Mouse (Mus musculus) retina, postnatal 1 day (tissue): ENCODE measurements at regions not wholly inside any gene's neighbourhood (a gene's known extent, or its start where the extent isn't known, plus 50 kb on each side); places are given as distances from the start of the nearest gene placed in this dataset.

Experiments used
- DNase-seq: peaks from one replicate; pipeline ENCODE4 v3.0.0-alpha.2; 2012

DNA sequence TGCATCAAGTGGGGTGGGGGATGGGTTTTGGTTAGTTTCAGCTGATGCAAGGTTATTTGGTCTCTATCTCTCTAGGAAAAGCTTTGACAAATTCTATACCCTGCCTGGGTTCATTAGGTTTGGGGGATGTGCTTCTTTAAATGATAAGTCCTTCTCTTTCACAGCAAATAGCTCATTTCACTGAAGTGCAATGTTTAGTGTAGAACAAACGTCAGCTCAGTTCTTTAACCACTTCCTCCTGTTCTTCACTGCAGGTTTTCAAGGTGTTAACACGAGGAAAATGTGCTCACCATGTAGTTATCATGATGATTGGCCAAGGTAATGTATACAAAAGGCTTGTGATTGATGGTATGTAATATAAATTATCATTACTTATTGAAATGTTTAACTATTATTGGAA, 659.5 kb upstream of the A1bg start:
- DNase-seq = no peak

DNA sequence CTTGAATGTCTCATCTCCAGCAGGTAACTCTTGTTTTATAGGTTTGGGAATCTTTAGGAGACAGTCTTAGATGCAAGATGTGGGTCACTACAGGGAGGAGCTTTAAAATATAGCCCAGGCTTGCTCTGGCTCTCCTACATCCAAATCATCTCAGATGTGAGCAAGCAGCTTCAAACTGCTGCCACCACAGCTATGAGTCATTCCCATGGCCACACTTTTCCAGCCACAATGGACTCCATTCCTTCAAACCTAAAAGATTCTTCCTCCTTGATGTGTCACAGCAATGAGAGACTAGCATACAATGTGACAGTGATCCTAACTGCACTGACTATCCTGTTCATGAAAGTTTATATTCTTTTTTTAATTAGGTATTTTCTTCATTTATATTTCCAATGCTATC, 640.5 kb upstream of the A1bg start:
- DNase-seq = no peak

DNA sequence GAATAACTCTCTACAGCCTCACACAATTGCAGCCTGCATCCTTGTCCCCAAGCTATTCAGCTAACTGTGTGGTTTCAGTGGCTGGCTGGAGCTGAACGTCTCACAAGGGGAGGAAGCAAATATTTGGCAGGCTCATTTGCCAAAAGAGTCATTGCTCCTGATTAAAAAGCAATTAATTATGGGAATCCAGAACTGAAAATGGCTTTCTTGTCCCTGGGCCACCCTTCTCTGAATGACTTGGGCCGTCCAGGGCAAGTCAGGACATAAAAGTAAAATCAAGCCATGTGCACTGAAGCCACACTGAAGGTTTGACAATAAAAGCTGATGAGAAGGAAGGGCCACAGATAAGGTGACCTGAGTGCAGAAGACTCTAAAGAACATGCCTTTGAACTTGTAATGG, 639.4 kb upstream of the A1bg start:
- DNase-seq = no peak

DNA sequence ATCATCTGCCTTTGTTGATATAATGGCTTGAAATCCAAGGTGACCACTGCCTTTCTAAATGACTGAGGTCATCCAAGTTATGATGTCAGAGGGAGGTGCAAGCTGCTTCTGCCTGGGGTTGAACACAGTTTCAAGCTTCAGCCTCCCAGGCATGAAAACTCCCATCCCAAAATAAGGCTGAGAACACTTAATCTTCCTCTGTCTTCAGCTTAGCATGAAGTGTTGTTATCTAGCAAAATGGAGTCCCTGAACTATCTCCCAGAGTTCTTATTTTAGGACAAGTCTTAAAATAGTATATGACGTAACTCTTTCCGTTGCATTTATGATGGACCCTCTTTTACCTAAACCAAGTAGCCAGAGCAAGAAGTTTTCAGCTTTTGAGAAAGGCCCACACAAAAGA, 631.1 kb upstream of the A1bg start:
- DNase-seq = no peak

DNA sequence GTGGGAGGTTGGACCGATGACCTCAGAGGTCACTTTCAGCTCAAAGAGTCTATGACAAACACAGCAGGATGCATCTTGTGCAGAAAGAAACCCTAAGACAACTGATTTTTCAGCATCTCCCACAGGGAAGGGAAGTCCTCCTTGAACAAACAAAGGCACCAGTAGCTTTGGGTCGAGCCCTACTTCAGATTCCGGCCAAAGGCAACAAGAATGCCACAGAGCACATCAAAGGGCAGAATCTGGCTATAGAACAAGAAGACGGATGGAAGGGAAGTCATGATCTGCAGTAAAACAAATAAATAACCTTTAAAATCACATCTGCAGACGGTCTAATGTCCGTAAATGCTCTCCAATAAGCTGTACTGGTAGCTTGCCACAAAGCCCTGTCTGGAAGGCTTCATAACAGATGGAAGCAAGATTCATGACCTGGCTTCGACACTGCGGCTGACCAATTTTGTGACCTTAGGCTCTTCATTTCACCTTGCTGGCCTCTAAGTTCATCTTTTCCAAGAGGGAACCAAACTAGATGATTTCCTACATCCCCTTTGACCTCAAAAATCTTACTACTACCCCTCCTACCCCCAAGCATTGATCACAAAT, 630.4 kb upstream of the A1bg start:
- no peak for DNase-seq

DNA sequence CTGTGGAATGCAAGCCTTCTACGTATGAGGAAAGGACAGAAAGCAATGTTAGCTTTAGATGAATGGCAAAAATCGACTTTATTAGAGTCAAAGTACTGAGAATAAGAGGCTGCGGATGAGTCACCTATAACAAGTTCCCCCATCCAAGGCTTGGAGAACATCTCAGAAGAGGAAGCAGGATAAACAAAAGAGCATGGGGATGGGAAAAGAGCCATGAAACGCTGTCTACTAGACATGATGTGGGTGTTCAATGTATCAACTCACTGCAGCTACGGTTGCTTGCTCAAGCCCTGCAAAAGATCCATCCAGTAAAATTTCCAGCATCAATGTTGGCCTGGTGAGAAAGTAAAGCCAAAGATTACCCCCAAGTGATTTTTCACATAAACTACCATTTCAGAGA, 628.4 kb upstream of the A1bg start:
- DNase-seq = no peak

DNA sequence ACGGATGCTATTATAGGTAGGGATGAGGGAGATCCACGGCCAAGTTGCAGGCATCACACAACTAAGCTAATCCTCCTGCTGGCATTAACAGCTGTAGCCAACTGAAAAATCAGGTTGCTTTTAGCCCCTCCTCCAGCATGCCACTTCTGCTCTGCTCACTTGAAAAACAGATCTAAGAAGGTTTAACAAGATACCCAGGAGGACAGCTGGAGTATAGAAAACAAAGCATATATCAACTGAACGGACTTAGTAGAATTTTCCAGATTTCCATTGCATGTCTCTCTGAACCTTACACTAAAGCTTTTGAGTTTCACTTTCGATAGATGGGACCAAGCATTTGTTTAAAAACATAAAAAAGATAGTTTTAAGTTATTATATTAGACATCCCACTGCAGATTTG, 625.6 kb upstream of the A1bg start:
- peak; percentile 40 for DNase-seq

DNA sequence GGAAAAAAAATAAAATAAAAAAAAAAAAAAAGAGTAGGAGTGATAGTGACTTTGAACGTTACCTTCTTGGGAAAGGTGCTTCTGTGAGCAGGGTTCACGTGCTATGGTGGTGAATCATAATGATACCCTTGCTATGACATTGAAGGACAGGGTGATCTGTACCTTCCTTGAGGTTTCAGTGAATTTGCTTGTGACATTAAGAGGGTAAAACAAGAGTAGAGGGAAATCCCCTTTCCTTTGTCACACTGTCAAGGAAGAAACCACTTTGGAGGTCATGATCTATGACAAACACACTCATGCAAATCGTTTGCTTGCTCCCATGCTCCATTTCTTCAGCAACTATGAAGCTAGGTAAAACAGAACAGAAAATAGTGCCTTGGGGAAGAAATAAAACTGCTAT, 623.8 kb upstream of the A1bg start:
- no peak for DNase-seq

DNA sequence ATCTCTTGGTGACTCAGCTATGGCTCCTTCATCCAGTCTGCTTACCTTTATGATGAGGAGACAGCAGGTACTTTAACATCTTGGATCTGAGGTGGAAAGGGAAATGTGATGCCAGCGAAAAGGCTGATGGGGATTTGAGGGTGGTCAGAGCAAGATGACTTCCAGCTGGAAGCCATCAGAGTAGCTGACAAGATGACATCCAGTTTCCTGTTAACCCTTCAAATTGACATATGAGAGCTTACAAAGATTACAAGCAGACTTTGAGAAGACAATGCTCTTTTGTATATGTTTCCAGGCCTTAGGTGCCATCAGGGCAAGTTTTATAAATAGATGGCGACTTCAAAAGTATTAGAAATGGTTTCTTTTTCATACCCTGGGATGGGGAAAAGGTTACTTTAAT, 621.3 kb upstream of the A1bg start:
- no peak for DNase-seq

DNA sequence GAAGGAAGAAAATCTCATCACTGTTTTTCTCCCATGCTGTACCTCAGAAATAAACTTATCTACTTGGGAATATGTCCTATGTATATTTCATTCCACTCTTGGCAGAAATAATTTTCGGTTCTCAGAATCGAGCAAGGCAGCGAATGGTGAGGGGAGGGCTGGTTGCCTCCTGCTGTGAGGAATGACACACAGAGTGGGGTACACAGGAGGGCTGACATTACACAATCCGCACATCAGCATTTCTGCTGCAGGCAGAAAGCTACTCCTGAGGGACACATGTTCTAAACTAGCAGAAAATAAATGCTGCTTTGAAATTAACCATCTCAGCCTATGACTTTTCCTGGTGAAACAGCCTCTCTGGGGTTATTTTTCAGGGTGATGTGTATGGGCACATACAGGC, 618.8 kb upstream of the A1bg start:
- DNase-seq = no peak

DNA sequence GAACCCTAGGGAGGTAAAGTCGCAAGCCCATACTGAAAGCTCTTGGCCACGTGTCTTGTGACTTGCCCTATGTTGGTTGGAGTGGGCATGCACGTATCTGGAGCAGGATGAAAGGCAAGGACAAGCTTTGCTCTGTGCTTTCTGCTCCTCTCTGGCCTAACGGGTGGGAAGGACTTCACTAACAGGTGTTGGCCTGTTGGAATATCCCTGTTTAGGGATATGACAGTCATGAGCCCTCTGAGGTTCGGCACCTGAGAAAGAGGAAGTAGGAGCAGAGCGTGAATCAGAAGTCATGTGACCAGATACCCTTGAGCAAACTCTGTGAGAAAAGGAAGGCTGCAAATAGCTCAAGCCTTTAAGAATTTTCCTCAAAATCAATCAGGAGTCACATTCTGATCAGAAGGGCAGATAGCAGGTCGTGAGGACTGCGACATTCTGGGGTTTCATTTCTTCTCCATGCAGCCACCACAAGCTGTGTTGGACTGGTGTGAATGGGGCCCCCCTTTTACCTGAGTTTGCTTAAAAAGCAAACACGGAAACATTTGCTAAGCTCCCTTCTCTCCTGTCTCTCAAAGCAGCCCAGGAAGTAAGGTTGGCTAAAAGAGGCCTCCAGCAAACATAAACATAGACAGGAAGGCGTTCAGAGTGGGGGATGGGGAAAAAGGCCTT, 618.1 kb upstream of the A1bg start:
- no peak for DNase-seq

DNA sequence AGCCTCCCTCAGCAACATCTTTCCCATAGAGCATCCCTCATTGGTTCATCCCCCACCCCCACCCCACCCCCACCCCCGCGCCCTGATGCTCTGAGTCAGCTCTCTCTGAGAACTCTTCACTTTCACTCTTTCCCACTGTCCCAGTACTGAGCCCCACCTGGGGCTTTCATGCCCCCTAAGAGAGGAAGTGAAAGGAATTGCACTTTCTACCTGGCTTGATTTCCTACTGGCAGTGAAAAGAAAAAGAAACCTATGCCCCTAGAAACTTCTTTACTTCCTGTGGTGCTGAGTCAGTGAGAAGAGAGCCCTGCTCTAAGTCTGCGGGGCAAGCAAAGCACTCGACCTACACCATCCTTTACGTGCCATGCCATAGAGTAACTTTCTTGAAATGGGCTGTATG, 616.1 kb upstream of the A1bg start:
- no peak for DNase-seq

DNA sequence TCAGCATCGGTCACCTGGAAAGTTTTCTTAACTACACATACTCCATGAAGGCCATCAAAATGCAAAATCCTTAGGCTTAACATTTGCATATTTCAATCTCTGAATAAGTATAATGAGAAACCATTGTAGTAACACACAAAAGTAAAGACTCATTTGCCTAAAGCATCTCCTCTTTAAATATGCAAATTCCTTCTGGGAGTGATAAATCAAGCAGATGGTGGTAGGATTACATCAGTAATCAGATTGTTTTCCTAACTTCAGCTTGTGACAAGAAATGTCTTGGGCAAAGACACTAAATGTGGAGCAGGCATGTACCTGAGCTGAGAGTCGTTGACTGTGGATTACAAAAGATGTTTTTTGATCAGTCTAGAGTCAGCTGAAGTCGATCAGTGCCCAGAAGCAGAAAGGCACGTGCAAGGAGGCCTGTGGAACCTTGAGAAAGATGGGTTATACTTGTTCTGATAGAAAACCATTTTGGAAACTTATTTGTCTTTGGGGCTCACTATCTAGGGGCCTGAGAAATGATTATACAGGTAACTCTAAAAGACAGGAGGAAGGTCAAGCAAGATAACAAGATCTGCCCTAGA, 615.5 kb upstream of the A1bg start:
- DNase-seq = peak; percentile 35

DNA sequence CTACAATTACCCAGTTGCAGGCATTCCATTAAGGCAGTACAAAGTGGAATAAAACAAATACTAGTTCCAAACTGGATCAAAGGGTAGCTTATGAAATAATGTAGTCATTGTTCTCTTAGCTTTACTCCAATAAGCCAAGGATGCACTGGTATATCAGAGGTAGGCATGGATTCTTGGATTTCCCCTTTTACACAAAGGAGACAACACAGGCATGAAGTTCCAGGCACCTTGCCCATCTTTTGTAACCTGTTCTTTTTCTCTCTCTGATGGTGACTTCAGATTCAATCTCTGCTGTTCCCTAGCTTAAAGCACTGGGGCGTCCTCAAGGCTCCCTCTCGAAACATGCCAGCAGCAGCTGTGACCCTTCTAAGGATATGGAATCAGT, 613.5 kb upstream of the A1bg start:
- DNase-seq = no peak

DNA sequence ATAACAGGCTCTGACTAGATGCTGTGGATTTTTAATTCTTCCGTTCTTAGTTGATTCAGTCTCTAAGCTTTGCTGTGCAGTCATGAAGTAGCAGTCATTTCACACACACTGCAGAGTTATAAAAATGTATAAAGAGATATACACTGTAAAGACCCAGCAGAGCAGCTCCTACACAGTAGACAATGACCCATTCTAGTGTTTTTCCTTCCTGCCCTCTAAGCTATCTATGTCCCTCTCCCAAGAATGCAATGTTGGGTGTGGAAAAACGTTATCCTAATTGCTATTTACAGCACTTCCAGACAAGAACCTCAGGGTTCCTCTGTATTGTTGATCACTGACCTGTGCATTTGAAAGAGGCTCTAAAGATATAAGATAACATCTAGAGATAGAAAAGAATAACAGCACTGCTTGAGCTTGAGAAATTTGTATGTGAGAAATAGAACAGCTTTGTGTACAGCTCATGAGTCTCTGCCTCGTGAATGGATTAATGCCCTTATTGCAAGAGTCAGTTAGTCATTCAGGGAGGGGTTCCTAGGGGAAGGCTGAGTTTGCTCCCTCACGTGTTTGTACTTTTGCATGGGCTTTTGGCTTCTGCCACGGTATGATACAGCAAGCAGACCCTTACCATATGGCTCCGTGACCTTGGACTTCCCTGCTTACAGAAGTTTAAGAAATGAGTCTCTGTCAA, 613.0 kb upstream of the A1bg start:
- no peak for DNase-seq

DNA sequence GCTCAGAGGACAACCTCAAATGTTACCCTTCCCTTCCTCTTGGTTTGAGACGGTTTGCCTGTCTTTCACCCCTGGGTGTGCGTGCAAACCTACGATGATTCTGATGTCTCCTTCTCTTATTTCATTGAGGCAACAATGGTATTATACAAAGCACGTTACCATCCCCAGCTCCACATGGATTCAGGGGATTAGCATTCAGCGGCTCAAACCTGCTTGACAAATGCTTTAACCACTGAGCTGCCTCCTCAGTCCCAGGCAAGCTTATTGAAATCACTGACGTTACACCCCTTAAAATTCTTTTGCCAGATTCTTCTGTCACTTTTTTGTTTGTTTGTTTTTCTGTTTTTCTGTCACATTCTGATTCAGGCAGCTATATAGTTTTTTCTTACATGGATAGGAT, 612.4 kb upstream of the A1bg start:
- DNase-seq = peak; percentile 27

DNA sequence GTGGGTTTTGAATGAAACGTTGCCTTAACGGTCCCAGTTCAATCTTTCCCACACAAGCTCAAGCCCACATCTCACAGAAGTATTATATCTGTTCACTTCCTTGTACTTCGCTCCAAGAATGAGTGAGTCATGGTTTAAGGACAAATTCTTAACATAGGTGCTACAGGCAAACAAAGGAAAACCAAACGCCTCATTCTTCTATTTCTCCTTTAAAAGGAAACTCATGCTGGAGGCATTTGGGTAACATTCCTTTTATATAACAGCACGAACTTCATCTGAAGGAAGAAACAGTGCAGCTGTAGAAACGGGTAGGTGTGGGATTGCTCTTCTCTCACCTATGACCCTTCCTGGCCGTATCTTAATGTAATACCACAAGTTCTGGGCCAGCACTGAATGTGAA, 610.0 kb upstream of the A1bg start:
- DNase-seq = no peak

DNA sequence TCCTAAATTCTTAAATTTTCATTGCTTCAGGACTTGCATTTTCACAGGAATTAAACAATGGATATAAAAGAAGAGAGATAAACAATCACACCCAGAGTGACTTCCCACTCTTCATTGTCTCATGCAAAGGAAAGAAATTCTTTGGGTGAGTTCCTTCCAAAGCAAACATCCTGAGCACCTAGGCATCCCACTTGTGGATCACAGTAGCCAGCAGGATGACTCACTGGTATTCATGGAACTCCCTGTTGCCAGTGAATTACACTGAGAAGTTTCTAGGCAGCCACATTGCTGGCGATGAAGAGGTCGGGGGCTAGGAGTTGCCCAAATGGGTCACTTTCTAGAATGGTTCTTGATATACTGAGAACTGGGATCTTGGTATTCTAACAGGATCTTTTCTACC, 609.2 kb upstream of the A1bg start:
- DNase-seq = no peak

DNA sequence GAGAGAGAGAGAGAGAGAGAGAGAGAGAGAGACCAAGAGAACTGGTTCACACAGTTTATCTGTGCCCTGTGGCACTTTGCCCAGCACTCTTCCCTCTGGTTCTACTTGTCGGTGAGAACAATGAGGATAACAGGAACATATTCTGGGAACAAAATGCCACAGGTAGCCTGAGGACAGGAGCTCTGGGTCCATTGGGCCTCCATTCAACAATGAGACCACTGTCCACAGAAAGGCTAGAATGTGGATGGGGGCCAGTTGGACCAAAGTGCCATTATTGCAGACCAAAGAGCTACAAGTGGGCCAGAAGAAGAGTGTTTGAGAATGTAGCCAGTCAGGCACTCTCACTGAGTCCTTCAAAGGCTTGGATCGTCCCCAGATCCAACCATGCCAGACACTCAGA, 600.2 kb upstream of the A1bg start:
- no peak for DNase-seq

DNA sequence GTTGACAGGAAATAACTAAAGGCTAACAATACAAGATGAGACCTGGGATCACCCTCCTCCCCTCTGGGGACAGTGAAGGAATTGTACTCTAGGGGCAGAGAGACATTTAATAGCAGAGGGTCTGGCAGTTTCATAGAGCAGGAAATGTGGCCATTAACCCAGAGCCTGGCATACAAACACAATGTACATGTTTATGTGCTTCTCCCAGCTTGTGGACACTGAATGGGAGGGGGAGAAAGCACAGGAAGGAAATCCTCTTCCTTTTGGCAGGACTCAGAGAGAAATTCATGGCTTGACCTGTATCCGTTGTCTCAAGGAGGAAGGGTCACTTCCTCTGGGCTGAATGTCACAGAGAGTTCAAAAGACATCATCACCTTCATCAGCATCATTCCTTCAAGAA, 594.5 kb upstream of the A1bg start:
- DNase-seq = no peak

DNA sequence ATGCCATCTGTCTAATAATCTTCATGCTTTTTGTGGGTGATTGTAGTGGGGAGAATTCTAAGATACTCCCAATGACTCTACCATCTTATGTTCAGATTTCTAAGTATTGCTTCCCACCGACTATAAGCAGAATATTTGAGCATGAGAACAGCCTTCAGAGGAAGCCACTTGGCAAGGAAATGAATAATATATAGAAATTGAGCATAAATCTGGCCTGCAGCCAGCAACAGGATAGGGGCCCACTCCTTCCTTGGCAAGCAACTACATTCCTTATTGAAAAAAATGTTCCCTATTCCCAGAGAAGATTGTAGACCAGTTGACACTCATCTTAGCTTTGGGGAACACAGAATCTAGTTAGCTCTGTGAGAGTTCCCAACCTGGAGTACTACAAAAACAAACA, 591.5 kb upstream of the A1bg start:
- no peak for DNase-seq

DNA sequence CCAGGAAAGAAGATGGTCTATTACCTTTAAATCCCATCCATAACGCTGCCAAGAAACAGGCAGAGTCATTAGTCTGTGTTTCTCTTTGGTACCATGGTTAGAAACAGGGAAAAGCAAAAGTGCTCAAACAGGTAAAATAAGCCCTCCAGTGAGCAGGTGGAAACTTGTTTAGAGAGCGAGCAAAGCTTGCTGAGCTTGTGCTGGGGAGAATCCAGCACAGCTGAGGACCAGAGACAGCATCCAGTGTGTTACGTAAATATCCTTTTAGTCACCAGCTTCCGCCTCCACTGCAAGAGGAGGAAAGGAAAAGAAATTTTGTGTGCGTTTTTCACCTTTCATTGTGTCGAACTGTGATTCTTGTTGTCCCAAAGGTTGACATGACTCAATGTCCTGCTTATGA, 586.0 kb upstream of the A1bg start:
- no peak for DNase-seq

DNA sequence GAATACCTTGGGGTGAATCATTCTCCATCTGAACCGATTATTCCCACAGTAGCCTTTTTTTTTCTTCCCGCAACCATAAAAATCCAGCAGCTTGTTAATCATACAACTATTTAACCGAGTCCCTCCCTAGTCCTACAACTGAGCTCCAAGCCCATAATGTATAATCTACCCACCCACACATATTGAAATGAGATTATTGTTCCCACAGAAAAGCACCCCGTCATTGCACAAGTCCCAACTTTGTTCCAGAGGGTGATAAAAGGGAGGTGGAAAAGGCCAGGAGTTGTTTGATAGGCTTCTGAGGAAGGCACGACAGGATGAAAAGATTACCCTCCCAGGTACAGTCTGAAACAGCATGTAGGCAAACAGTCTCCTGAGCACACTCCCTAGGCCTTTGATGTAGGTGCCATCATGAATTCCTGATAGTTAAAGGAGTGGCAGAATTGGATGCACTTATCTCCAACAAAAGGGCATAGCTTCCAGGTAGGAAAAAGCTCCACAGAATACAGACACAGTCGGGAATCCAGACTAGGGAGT, 583.6 kb upstream of the A1bg start:
- no peak for DNase-seq

DNA sequence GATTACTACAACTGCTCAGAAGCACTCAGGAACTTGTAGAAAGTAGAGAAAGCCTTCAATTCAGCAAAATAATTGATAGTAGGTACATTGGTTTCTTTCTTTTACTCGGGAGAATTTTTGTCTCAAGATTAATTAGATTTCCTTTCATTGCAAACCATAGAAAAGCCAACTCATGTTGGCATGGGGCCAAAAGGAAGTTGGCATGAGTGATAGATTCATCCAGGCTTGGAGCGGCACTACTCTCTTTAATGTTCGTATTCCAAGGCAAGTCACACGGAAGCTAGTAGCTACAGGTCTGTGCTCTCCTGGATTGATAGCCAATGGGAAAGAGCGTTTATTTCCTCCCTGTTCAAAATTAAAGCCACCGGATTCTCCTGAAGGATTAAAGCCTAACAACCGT, 580.6 kb upstream of the A1bg start:
- peak; percentile 10 for DNase-seq
